Mouse (Mus musculus) spleen, adult 2 months (tissue): ENCODE results near the gene Apba1.

Experiments
- CTCF ChIP-seq: fragments of 200-500 bp; IDR thresholded peaks from 2 replicates; pipeline ENCODE4 v1.5.1; 2011; ENCODE audit warnings: mild to moderate bottlenecking, inconsistent platforms; ENCODE audit not compliant: insufficient read depth, insufficient read length, insufficient replicate concordance; ENCODE audit errors: extremely low read depth
- POLR2A ChIP-seq: fragments of 200-500 bp; IDR thresholded peaks from 2 replicates; pipeline ENCODE4 v1.6.1; 2011; ENCODE audit warnings: low read depth, low read length, inconsistent platforms

DNA sequence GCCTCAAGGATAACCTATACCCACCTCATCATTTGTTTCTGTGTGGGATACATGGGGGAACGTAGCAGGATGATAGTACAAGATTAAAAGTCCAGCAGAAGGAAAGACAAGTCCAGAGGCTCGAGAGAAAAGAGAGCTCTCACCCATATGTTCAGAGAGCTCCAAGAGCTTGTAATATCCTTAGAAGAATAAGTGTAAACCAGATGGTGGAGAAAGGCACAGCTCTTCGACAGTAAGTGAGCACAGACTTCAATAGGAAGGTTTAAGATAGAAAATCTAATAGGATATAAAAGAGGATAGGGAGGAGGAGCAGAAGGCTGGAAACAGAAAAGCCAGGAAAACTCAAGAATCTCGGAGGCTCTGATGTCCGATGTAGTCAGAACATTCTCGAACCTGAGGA is 115.8 kb downstream of the Apba1 start:
- TF ChIP-seq CTCF (no peak), POLR2A (no peak)
